Mouse (Mus musculus): ENCODE data around the gene Tulp2. TPM values are rescaled to one million over a fixed set of nuclear protein-coding genes. Genes with fewer than 3 reads are reported as not detected.

The Tulp2 gene
- total RNA-seq, 2 experiments from 2014 or later = not detected

GRCm38 (mm10) chr7:45571966-45572365 lies 90.3 kb downstream of the Tulp2 start:
- no peak for DNase-seq (ENCODE audit: extremely low spot score in 1 of 2, low spot score in 1 of 2)

Small RNA genes within 50 kb of the gene (microRNA-seq; reads per million reads assigned to microRNA genes)
- 0 to 0.20 reads per million in 2 experiments for gene Gm22133

Other genes with a start within 250 kb of the Tulp2 start
- 1 to 10 TPM; 3.1 to 5.7 TPM for gene Cd37, start 242.8 kb upstream of the Tulp2 start, total RNA-seq (2021)
- 1 to 10 TPM; 1.6 to 2.2 TPM for gene Slc6a16, start 240.8 kb upstream of the Tulp2 start, total RNA-seq (2021)
- not detected for gene Slc6a21, start 204.4 kb upstream of the Tulp2 start, total RNA-seq (2021)
- gene Trpm4, start 148.1 kb upstream of the Tulp2 start, total RNA-seq (2021) = 10 to 100 TPM; 14.1 to 18.5 TPM
- under 1 TPM in 1 of 2 experiments, not detected in 1; 0.17 TPM for gene Hrc, start 146.6 kb upstream of the Tulp2 start, total RNA-seq (2021)
- gene Ppfia3, start 114.9 kb upstream of the Tulp2 start, total RNA-seq (2021) = 100 to 1,000 TPM; 129 to 134 TPM
- gene Lin7b, start 111.3 kb upstream of the Tulp2 start, total RNA-seq (2021) = 100 to 1,000 TPM; 151 to 155 TPM
- gene Snrnp70, start 86.1 kb upstream of the Tulp2 start, total RNA-seq (2021) = 100 to 1,000 TPM; 288 to 443 TPM
- gene Kcna7, start 76.2 kb upstream of the Tulp2 start, total RNA-seq (2021) = not detected
- gene Ntf5, start 68.2 kb upstream of the Tulp2 start, total RNA-seq (2021) = under 1 TPM in 1 of 2 experiments, not detected in 1; 0.22 TPM
- gene Lhb, start 61.1 kb upstream of the Tulp2 start, total RNA-seq (2021) = under 1 TPM in 1 of 2 experiments, not detected in 1; 0.57 TPM
- gene Gys1, start 47.0 kb upstream of the Tulp2 start, total RNA-seq (2021) = 10 to 100 TPM; 13.9 to 16.5 TPM
- 10 to 100 TPM; 34.3 to 40.6 TPM for gene Ruvbl2, start 43.8 kb upstream of the Tulp2 start, total RNA-seq (2021)
- gene Ftl1, start 22.0 kb upstream of the Tulp2 start, total RNA-seq (2021) = 100 to 1,000 TPM; 204 to 228 TPM
- gene Bax, start 15.0 kb upstream of the Tulp2 start, total RNA-seq (2021) = 10 to 100 TPM; 81.6 to 82.1 TPM
- gene Gm45808, start 4.9 kb downstream of the Tulp2 start, total RNA-seq (2021) = 1 to 10 TPM in 1 of 2 experiments, under 1 TPM in 1; 0.63 to 1.1 TPM
- gene Dhdh, start 6.9 kb downstream of the Tulp2 start, total RNA-seq (2021) = 1 to 10 TPM; 3.1 to 5.7 TPM
- gene Nucb1, start 28.5 kb downstream of the Tulp2 start, total RNA-seq (2021) = 100 to 1,000 TPM; 102 to 105 TPM
- 10 to 100 TPM; 19.6 to 21.6 TPM for gene Ppp1r15a, start 44.4 kb downstream of the Tulp2 start, total RNA-seq (2021)
- gene Plekha4, start 44.5 kb downstream of the Tulp2 start, total RNA-seq (2021) = under 1 TPM; 0.47 TPM
- under 1 TPM in 1 of 2 experiments, not detected in 1; 0.54 TPM for gene Hsd17b14, start 73.0 kb downstream of the Tulp2 start, total RNA-seq (2021)
- gene Bcat2, start 88.3 kb downstream of the Tulp2 start, total RNA-seq (2021) = 10 to 100 TPM; 20.5 to 23.4 TPM
- not detected for gene Fgf21, start 133.6 kb downstream of the Tulp2 start, total RNA-seq (2021)
- not detected for gene Fut1, start 135.4 kb downstream of the Tulp2 start, total RNA-seq (2021)
- not detected for gene Izumo1, start 139.9 kb downstream of the Tulp2 start, total RNA-seq (2021)
- 1 to 10 TPM; 6.1 to 6.5 TPM for gene Rasip1, start 145.6 kb downstream of the Tulp2 start, total RNA-seq (2021)
- 1 to 10 TPM; 3.1 to 3.4 TPM for gene Mamstr, start 158.1 kb downstream of the Tulp2 start, total RNA-seq (2021)
- gene Fut2, start 184.5 kb downstream of the Tulp2 start, total RNA-seq (2021) = under 1 TPM; 0.31 to 0.32 TPM
- 1 to 10 TPM; 3.4 to 4.5 TPM for gene Ntn5, start 202.1 kb downstream of the Tulp2 start, total RNA-seq (2021)
- gene Sec1, start 212.5 kb downstream of the Tulp2 start, total RNA-seq (2021) = under 1 TPM; 0.80 to 0.86 TPM
- 100 to 1,000 TPM; 164 to 190 TPM for gene Car11, start 218.0 kb downstream of the Tulp2 start, total RNA-seq (2021)
- gene Dbp, start 223.2 kb downstream of the Tulp2 start, total RNA-seq (2021) = 10 to 100 TPM; 65.3 to 80.4 TPM
- 100 to 1,000 TPM; 342 to 393 TPM for gene Rpl18, start 233.6 kb downstream of the Tulp2 start, total RNA-seq (2021)
- 10 to 100 TPM; 33.7 to 34.7 TPM for gene Sphk2, start 236.1 kb downstream of the Tulp2 start, total RNA-seq (2021)
- under 1 TPM; 0.12 to 0.21 TPM for gene Fam83e, start 239.3 kb downstream of the Tulp2 start, total RNA-seq (2021)
- gene Spaca4, start 243.9 kb downstream of the Tulp2 start, total RNA-seq (2021) = not detected

Data from layer of hippocampus, postnatal 25 days (tissue).